Mouse (Mus musculus) heart, embryonic 13.5 days (tissue): ENCODE results near the gene Dcun1d5. TPM values are rescaled to one million over a fixed set of nuclear protein-coding genes. Genes with fewer than 3 reads are reported as not detected.
"Not testable (repeated sequence)": the region's sequence is repeated elsewhere in the genome, so short reads cannot be mapped to it uniquely, and the experiment has no call there.

ENCODE experiments used
- ATAC-seq: fragments of 200-750 bp; cut with Nextera tagmentation; 2 replicates; pipeline ENCODE4 v1.8.0; 2017; ENCODE audit warnings: moderate TSS enrichment; ENCODE audit not compliant: insufficient number of reproducible peaks, low FRiP score, low TSS enrichment; ENCODE audit errors: extremely low read depth
- H3K27ac ChIP-seq: fragments of 300-500 bp; sonication (generic); replicated peaks from 2 replicates; pipeline ENCODE4 v1.5.1; 2015; ENCODE audit warnings: moderate library complexity, mild to moderate bottlenecking, inconsistent platforms
- H3K27me3 ChIP-seq: fragments of 300-500 bp; sonication (generic); replicated peaks from 2 replicates; pipeline ENCODE4 v1.6.1; 2015; ENCODE audit warnings: mild to moderate bottlenecking, inconsistent platforms
- H3K36me3 ChIP-seq: fragments of 300-500 bp; sonication (generic); 2 replicates; pipeline ENCODE4 v1.6.1; 2015; ENCODE audit warnings: mild to moderate bottlenecking, inconsistent platforms
- H3K4me1 ChIP-seq: fragments of 300-500 bp; sonication (generic); 2 replicates; pipeline ENCODE4 v1.6.1; 2015; ENCODE audit warnings: inconsistent platforms
- H3K4me2 ChIP-seq: fragments of 300-500 bp; sonication (generic); 2 replicates; pipeline ENCODE4 v1.6.1; 2015; ENCODE audit warnings: inconsistent platforms, mild to moderate bottlenecking, moderate library complexity
- H3K4me3 ChIP-seq: fragments of 300-500 bp; sonication (generic); 2 replicates; pipeline ENCODE4 v1.5.1; 2015; ENCODE audit warnings: moderate library complexity, mild to moderate bottlenecking, inconsistent platforms
- H3K9ac ChIP-seq: fragments of 300-500 bp; sonication (generic); 2 replicates; pipeline ENCODE4 v1.6.1; 2015; ENCODE audit warnings: inconsistent platforms, mild to moderate bottlenecking, moderate library complexity
- H3K9me3 ChIP-seq: fragments of 300-500 bp; sonication (generic); 2 replicates; pipeline ENCODE4 v1.6.1; 2016; ENCODE audit warnings: inconsistent platforms
- WGBS: fragments of 180-500 bp; shearing (Covaris S2); methylation state at CpG from one replicate; pipeline ENCODE4 v1.1.7; 2015; ENCODE audit warnings: mixed read lengths; 5-methylcytosine and 5-hydroxymethylcytosine counted together
- polyA plus RNA-seq: library from polyadenylated mRNA; unstranded; fragments of >200 nt; fragmentation: Nextera tagmentation; extraction: Ambion mirVana; gene quantifications from 2 replicates; pipeline ENCODE4 v1.2.1, GENCODE M21; 2015

The Dcun1d5 gene
- polyA plus RNA-seq: 79.8 and 80.4 TPM in 2 replicates

DNA sequence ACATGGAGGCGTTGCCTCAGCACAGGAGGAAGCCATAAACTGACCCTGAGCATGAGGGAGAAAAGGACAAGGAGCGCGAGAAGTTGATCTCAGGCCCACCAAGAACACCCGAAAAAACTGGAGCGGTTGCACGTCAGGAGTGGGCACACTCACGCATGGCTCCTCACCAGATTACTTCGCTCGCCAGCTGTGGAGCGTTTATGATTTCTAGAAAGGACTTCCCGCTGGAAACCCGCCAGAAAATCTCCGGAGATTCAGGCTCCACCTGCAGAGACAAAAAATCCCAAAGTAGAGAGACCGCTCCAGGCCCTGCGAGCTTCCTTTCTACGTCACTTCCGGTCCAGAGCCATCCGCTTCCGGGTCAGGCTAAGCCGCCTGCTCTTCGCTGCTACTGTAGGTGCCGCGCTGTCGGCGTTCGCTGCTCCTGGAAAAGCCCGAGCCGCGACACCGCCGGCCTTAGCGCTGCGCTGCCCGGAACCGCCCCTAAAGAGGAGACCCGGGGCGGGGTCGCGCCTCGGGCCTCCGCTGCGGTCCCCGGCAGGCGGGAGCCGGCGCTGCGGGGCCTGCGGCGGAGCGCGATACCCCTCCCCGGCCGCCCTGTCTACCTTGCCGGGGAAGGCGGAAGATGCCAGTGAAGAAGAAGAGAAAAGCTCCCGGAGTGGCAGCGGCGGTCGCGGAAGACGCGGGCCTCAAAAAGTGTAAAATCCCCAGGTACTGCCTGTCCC is at the start of gene Dcun1d5, which contains the start of gene Dync2h1:
TSS of gene Dcun1d5 (plus strand) at position 349 of the 725 bp plus-strand sequence.
TSS of gene Dync2h1 (minus strand) at position 275 of the 725 bp plus-strand sequence.
- Histone ChIP-seq H3K4me2 (peak within 1 kb of the TSS; percentile 96), H3K27me3 (no peaks in the 10 kb centered on the region), H3K36me3 (peaks cover 24% of the 10 kb centered on the region), H3K4me3 (peak within 1 kb of the TSS; percentile 92), H3K27ac (peak within 1 kb of the TSS; percentile 97), H3K9ac (peak within 1 kb of the TSS; percentile 97), H3K4me1 (peaks cover 25% of the 10 kb centered on the region), H3K9me3 (no peaks in the 10 kb centered on the region)
- under 1% methylated on average over 53 of the region's 62 CpGs for WGBS
- ATAC-seq: peak; percentile 97

DNA sequence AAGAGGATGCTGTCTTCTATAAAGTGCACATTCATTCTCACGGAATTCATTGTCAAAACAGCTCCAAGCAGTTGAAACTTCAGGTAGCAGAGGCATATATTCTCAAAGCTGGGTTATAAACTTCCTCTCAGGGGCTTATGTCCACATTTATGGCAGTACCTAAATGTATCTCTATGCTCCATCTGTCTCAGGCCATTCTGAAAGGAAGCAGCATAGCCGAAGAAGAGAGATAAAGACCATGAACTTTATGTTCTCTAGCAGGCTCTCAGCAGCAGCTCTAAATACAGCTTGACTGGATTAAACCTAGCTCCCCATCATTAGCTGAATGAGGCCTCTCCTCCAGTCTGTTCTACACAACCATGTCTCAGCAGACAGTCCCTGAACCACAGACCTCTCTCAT is 29.9 kb upstream of the Dcun1d5 start:
- Histone ChIP-seq H3K4me2 (no peak overlapping the region), H3K36me3 (peaks cover 40% of the 10 kb centered on the region), H3K4me3 (no peak overlapping the region), H3K9ac (no peak overlapping the region), H3K4me1 (no peaks in the 10 kb centered on the region), H3K27ac (no peak overlapping the region), H3K27me3 (no peaks in the 10 kb centered on the region), H3K9me3 (no peaks in the 10 kb centered on the region)
- no peak for ATAC-seq
- WGBS: 68% methylated on average over 2 of the region's 2 CpGs

DNA sequence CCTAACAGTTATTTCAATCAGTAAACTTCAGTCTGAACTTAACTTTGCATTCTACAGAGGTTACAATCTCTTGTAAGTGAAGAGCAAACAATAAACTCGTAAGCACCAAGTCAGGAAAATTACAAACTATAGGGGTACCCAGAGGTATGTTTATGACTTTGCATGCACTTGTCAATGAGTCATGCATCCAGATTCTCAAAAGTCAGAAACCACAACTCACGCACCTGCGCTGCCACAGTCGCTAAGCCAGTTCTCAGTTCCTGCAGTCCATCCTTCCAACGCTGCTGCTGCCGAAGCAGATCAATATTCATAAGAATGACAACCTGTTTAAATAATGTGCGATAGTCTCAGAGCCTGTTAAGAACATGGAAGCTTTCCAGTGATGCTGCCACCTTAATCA is 25.7 kb upstream of the Dcun1d5 start:
- Histone ChIP-seq H3K4me3 (no peak overlapping the region), H3K9me3 (no peaks in the 10 kb centered on the region), H3K27me3 (no peaks in the 10 kb centered on the region), H3K4me2 (no peak overlapping the region), H3K9ac (no peak overlapping the region), H3K36me3 (peaks cover 51% of the 10 kb centered on the region), H3K4me1 (no peaks in the 10 kb centered on the region), H3K27ac (no peak overlapping the region)
- ATAC-seq: no peak
- 90% methylated on average over 7 of the region's 7 CpGs for WGBS

DNA sequence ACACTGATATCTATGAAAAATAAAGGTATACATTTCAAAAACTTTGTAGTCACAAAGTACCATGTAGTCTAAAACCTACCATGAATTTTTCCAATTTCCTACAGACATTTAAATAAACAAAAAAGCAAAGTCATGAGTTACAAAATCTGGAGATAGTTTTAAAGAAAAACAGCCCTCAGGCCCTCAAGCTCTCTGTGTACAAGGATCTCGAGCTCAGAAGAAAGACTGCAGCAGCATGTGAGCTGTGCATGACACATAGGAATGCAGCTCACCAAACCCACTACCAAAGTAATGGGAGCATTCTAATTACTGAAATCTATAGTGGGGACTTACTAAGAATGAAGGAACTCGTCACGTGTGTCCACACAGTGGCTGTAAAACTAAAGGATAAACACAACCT is 24.6 kb upstream of the Dcun1d5 start:
- no peak for ATAC-seq
- Histone ChIP-seq H3K27ac (no peak overlapping the region), H3K36me3 (peaks cover 49% of the 10 kb centered on the region), H3K9me3 (no peaks in the 10 kb centered on the region), H3K4me1 (no peaks in the 10 kb centered on the region), H3K4me3 (no peak overlapping the region), H3K4me2 (no peak overlapping the region), H3K27me3 (no peaks in the 10 kb centered on the region), H3K9ac (no peak overlapping the region)
- 67% methylated on average over 3 of the region's 3 CpGs for WGBS

DNA sequence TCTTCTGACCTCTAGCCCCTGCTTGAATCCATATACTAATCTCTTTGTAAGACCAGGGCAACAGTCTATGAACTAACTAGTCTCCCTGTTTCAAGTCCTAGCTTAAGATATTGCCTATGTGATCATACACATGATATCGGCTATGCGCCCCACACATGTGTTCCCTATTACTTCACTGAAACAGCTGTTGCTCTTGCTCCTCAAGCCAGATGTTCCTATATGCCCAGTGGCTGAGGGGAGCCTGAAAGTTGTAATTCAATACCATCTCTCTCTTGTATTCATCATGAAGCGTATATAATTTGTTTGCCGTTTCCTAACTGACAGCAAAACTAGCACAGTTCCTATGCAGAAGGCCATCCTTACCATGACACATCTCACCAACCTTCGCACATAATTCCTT is 23.6 kb upstream of the Dcun1d5 start:
- Histone ChIP-seq H3K9me3 (no peaks in the 10 kb centered on the region), H3K27ac (no peak overlapping the region), H3K4me2 (no peak overlapping the region), H3K9ac (no peak overlapping the region), H3K27me3 (no peaks in the 10 kb centered on the region), H3K4me1 (no peaks in the 10 kb centered on the region), H3K4me3 (no peak overlapping the region), H3K36me3 (peaks cover 46% of the 10 kb centered on the region)
- no peak for ATAC-seq
- 86% methylated on average over 5 of the region's 5 CpGs for WGBS

DNA sequence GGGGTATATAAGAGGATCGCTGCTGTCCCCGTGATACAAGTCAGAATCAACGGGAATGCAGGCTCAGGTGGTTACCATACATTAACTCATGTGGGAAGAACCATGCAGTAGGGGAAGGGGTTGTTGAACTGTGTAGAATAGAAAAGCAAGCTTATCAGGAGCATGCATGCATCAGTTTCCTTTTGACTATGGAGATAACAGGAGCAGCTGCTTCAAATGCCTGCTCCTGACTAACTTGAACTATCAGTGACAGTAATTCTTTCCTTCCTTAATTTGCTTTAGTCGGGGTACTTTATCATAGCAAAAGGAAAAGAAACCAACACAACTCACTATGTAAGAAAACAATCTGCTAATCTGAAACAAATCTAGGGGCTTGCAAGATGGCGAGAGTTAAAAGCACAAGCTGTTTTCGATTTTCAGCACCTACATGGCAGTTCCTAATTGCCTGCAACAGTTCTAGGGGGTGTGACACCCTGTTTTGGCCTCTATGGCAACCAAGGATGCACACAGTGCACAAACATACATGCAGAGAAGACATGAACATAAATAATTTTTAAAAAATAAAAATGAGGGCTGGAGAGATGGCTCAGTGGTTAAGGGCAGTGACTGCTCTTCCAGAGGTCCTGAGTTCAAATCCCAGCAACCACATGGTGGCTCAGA is 16.9 kb upstream of the Dcun1d5 start:
- Histone ChIP-seq H3K4me1 (no peaks in the 10 kb centered on the region), H3K9me3 (no peaks in the 10 kb centered on the region), H3K27ac (no peak overlapping the region), H3K4me2 (no peak overlapping the region), H3K4me3 (no peak overlapping the region), H3K27me3 (no peaks in the 10 kb centered on the region), H3K36me3 (peaks cover 33% of the 10 kb centered on the region), H3K9ac (no peak overlapping the region)
- ATAC-seq: no peak
- 65% methylated on average over 6 of the region's 6 CpGs for WGBS

DNA sequence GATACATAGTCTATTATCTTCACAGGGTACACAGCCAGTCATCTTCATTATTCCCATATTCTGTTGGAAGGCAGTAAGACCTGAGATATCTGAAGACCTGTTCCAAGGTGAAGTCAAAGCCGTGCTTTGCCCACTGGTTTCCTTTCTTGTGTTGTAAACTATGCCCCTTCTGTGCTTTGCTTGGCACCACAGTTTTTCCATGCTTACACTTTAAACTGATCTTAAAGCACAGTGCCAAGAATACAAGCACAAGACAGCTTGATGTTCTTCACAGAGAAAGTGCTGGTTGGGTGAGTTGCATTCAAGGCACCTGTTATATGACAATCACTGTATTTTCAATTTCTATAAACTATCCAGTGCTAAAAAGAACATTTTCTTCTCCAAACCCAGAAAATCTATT is 10.6 kb upstream of the Dcun1d5 start:
- no peak for ATAC-seq
- Histone ChIP-seq H3K9ac (no peak overlapping the region), H3K4me1 (peaks cover 8% of the 10 kb centered on the region; the same call in 1 of the 2 replicates), H3K27me3 (no peaks in the 10 kb centered on the region), H3K27ac (no peak overlapping the region), H3K9me3 (no peaks in the 10 kb centered on the region), H3K4me2 (no peak overlapping the region), H3K36me3 (peaks cover 18% of the 10 kb centered on the region; the same call in 1 of the 2 replicates), H3K4me3 (no peak overlapping the region)
- 83% methylated on average over 1 of the region's 1 CpGs for WGBS

GRCm38 (mm10) chr9:7176618-7177610 is 7.4 kb upstream of the Dcun1d5 start:
- H3K4me3 ChIP-seq: peak overlapping the region; percentile 63
- no peaks in the 10 kb centered on the region for H3K27me3 ChIP-seq
- no peak overlapping the region for H3K27ac ChIP-seq
- ATAC-seq: peak; percentile 81; the same call in 1 of the 2 replicates
- peak overlapping the region; percentile 83 for H3K4me2 ChIP-seq
- WGBS: 10% methylated on average over 41 of the region's 41 CpGs
- peak overlapping the region; percentile 80 for H3K9ac ChIP-seq
- H3K9me3 ChIP-seq: no peaks in the 10 kb centered on the region
- H3K4me1 ChIP-seq: peaks cover 8% of the 10 kb centered on the region; the same call in 1 of the 2 replicates
- peaks cover 20% of the 10 kb centered on the region for H3K36me3 ChIP-seq

DNA sequence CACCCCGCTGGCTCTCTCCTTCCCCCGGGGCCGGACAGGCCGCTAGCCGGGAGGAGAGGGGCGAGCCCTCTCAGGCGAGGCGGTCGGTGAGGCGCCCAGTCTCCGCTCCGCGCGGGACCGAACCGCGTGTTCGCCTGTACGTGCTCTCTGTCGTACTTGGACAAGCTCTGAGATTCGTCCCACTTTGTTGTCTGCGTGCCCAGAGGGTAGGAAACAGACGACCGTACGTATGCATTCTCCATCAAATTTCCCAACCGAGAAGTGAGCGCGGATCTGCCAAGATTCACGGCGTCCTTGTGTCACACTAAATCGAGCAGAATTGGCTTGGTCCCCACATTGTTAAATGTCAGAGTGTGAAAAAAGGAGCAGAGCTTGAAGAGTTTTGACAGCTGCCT is 574 bp downstream of the Dcun1d5 start:
- H3K4me2 ChIP-seq: peak overlapping the region; percentile 96
- under 1% methylated on average over 28 of the region's 31 CpGs for WGBS
- H3K36me3 ChIP-seq: peaks cover 25% of the 10 kb centered on the region
- peak; percentile 60 for ATAC-seq
- peaks cover 25% of the 10 kb centered on the region for H3K4me1 ChIP-seq
- peak overlapping the region; percentile 97 for H3K27ac ChIP-seq
- H3K4me3 ChIP-seq: peak overlapping the region; percentile 92
- H3K27me3 ChIP-seq: no peaks in the 10 kb centered on the region
- peak overlapping the region; percentile 97 for H3K9ac ChIP-seq
- H3K9me3 ChIP-seq: no peaks in the 10 kb centered on the region

- not testable (repeated sequence) for H3K9ac ChIP-seq, H3K9me3 ChIP-seq, H3K27ac ChIP-seq, H3K4me3 ChIP-seq, H3K27me3 ChIP-seq, H3K4me2 ChIP-seq, ATAC-seq
- H3K36me3 ChIP-seq: peaks cover 28% of the 10 kb centered on the region
- H3K4me1 ChIP-seq: peaks cover 14% of the 10 kb centered on the region
- 87% methylated on average over 3 of the region's 3 CpGs for WGBS
Observed at GRCm38 (mm10) chr9:7190694-7191093, 6.4 kb downstream of the Dcun1d5 start.

DNA sequence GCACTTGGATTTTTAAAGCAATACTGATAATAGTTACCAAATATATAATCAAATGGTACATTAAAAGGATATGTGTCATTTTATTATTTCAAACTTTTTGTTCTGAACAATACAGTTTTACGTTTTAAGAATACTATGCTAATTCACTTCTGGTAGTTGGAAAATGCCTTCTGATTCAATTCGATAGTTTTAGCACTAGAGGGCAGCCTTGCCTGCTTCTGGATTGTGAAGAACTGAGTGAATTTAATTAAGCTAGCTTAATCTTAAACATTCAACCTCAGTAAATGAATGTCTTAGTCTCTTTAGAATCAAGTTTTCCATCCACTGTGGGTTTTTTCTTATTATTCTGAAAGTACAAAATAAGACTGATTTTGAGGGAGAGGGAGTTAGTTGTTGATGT is 31.9 kb downstream of the Dcun1d5 start:
- H3K4me1 ChIP-seq: no peaks in the 10 kb centered on the region
- no peak for ATAC-seq
- H3K27ac ChIP-seq: no peak overlapping the region
- peaks cover 5% of the 10 kb centered on the region; the same call in 1 of the 2 replicates for H3K9me3 ChIP-seq
- no peak overlapping the region for H3K4me3 ChIP-seq
- peaks cover 32% of the 10 kb centered on the region for H3K36me3 ChIP-seq
- no peaks in the 10 kb centered on the region for H3K27me3 ChIP-seq
- WGBS: 52% methylated on average over 2 of the region's 2 CpGs
- H3K9ac ChIP-seq: no peak overlapping the region
- no peak overlapping the region for H3K4me2 ChIP-seq
